Mouse (Mus musculus) monocyte, adult 59 days (primary cell): ENCODE measurements around the gene Wbp1. TPM values are rescaled to one million over a fixed set of nuclear protein-coding genes. Genes with fewer than 3 reads are reported as not detected.

Experiments
- total RNA-seq, 2 experiments: library from RNA; stranded (reverse); gene quantifications; one replicate each; pipeline ENCODE4 v1.2.4; 2023

Gene Wbp1
- total RNA-seq: 10 to 100 TPM; 23.8 to 26.6 TPM

GRCm38 (mm10) chr6:83120930-83121862 is at the start of gene Wbp1:
Gene Wbp1 (minus strand): TSS chr6:83121559.

GRCm38 (mm10) chr6:83165607-83166242 is 44.4 kb upstream of the Wbp1 start, which contains the start of gene Dctn1:
Gene Dctn1 (plus strand): TSS chr6:83165920.

GRCm38 (mm10) chr6:83156259-83156684 is 34.9 kb upstream of the Wbp1 start, which contains the start of the genes Wdr54 and 1700003E16Rik:
Gene Wdr54 (minus strand): TSS chr6:83156397.
Gene 1700003E16Rik (plus strand): TSS chr6:83156404.

GRCm38 (mm10) chr6:83134951-83135513 is 13.7 kb upstream of the Wbp1 start, which contains the start of gene Rtkn:
Gene Rtkn (plus strand): TSS chr6:83135463.

GRCm38 (mm10) chr6:83125331-83125730 is 4.0 kb upstream of the Wbp1 start, which contains the start of gene Ino80b:
Gene Ino80b (minus strand): TSS chr6:83125431.

GRCm38 (mm10) chr6:83115011-83115671 is 6.2 kb downstream of the Wbp1 start, which contains the start of gene Mogs:
Gene Mogs (plus strand): TSS chr6:83115496.

GRCm38 (mm10) chr6:83108762-83109668 is 12.3 kb downstream of the Wbp1 start, which contains the start of gene Mrpl53:
Gene Mrpl53 (plus strand): TSS chr6:83109040.

GRCm38 (mm10) chr6:83101316-83101687 is 20.1 kb downstream of the Wbp1 start, which contains the start of the genes Ccdc142 and Gm42688:
Gene Ccdc142 (plus strand): TSS chr6:83101601.
Gene Gm42688 (plus strand): TSS chr6:83101617.

GRCm38 (mm10) chr6:83086121-83087035 is 35.0 kb downstream of the Wbp1 start, which contains the start of gene Lbx2:
Gene Lbx2 (plus strand): TSS chr6:83086367.

GRCm38 (mm10) chr6:83077630-83078323 is 43.6 kb downstream of the Wbp1 start, which contains the start of gene Pcgf1:
Gene Pcgf1 (plus strand): TSS chr6:83077869.

GRCm38 (mm10) chr6:83070247-83070310 is 51.3 kb downstream of the Wbp1 start, which contains the start of gene Tlx2:
Gene Tlx2 (minus strand): TSS chr6:83070293.

Other genes with a start within 250 kb of the Wbp1 start
- gene Sema4f, start 181.8 kb downstream of the Wbp1 start, total RNA-seq: under 1 TPM; 0.27 to 0.60 TPM
- 1 to 10 TPM; 1.8 to 2.7 TPM for gene M1ap, start 174.7 kb downstream of the Wbp1 start, total RNA-seq
- 10 to 100 TPM; 54.7 to 55.2 TPM for gene Dok1, start 88.1 kb downstream of the Wbp1 start, total RNA-seq
- gene Loxl3, start 87.4 kb downstream of the Wbp1 start, total RNA-seq: 1 to 10 TPM; 2.1 to 2.2 TPM
- 100 to 1,000 TPM; 353 to 380 TPM for gene Aup1, start 67.0 kb downstream of the Wbp1 start, total RNA-seq
- 100 to 1,000 TPM in 1 of 2 experiments, 10 to 100 TPM in 1; 94.4 to 101 TPM for gene Htra2, start 66.3 kb downstream of the Wbp1 start, total RNA-seq
- 1 to 10 TPM; 6.2 to 6.5 TPM for gene Dqx1, start 63.7 kb downstream of the Wbp1 start, total RNA-seq
- not detected for gene Tlx2, start 51.3 kb downstream of the Wbp1 start, total RNA-seq
- gene Pcgf1, start 43.7 kb downstream of the Wbp1 start, total RNA-seq: 10 to 100 TPM; 22.7 to 26.8 TPM
- gene Lbx2, start 35.2 kb downstream of the Wbp1 start, total RNA-seq: not detected
- gene Ccdc142, start 20.0 kb downstream of the Wbp1 start, total RNA-seq: 1 to 10 TPM; 6.0 to 8.2 TPM
- 1 to 10 TPM; 5.8 to 6.9 TPM for gene Gm42688, start 19.9 kb downstream of the Wbp1 start, total RNA-seq
- 10 to 100 TPM; 23.5 to 23.7 TPM for gene Mrpl53, start 12.5 kb downstream of the Wbp1 start, total RNA-seq
- 10 to 100 TPM; 34.1 to 37.5 TPM for gene Mogs, start 6.1 kb downstream of the Wbp1 start, total RNA-seq
- 10 to 100 TPM; 26.6 to 28.6 TPM for gene Ino80b, start 3.9 kb upstream of the Wbp1 start, total RNA-seq
- under 1 TPM in 1 of 2 experiments, not detected in 1; 0.30 TPM for gene Rtkn, start 13.9 kb upstream of the Wbp1 start, total RNA-seq
- gene Wdr54, start 34.8 kb upstream of the Wbp1 start, total RNA-seq: under 1 TPM in 1 of 2 experiments, not detected in 1; 0.34 TPM
- not detected for gene 1700003E16Rik, start 34.8 kb upstream of the Wbp1 start, total RNA-seq
- gene Dctn1, start 44.4 kb upstream of the Wbp1 start, total RNA-seq: 100 to 1,000 TPM; 127 TPM
- not detected for gene Slc4a5, start 98.3 kb upstream of the Wbp1 start, total RNA-seq
- 10 to 100 TPM; 21.3 to 21.8 TPM for gene Mthfd2, start 204.3 kb upstream of the Wbp1 start, total RNA-seq
- 100 to 1,000 TPM; 204 to 207 TPM for gene Mob1a, start 204.5 kb upstream of the Wbp1 start, total RNA-seq
- 10 to 100 TPM; 11.2 to 11.4 TPM for gene Bola3, start 227.6 kb upstream of the Wbp1 start, total RNA-seq